Mouse (Mus musculus): Measurements from ENCODE around the gene Hjurp.

DNA sequence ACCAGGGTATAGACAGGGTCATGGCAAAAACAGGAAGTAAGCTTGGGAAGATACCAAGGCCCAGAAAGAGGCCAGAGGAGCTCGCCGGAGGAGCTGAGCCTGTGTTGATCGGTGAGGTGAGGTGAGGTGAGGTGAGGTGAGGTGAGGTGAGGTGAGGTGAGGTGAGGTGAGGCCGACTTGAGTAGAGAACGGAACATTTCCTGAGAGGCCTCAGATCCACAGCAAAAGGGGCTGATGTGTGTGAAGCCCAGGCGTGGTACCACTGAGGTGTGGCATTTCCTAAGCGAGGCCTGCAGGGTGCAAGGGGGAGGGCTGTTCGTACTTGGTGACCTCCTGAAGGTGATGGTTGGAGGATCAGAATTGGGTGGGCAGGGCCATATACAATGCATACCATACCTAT, 24.3 kb downstream of the Hjurp start:
- TF ChIP-seq CTCF (IDR thresholded peaks at IDR 0.05) (no peak), EP300 (IDR thresholded peaks at IDR 0.05) (no peak)
